Mouse (Mus musculus) forebrain, embryonic 15.5 days (tissue): ENCODE results near the gene Gm960. TPM values are rescaled to one million over a fixed set of nuclear protein-coding genes. Genes with fewer than 3 reads are reported as not detected.

Experiments
- ATAC-seq: fragments of 200-750 bp; cut with Nextera tagmentation; replicated peaks from 2 replicates; pipeline ENCODE4 v1.8.0; 2017; ENCODE audit warnings: mild to moderate bottlenecking, moderate TSS enrichment, moderate library complexity
- H3K27ac ChIP-seq: fragments of 300-500 bp; sonication (generic); replicated peaks from 2 replicates; pipeline ENCODE4 v1.5.1; 2015; ENCODE audit warnings: mild to moderate bottlenecking, inconsistent platforms
- H3K27me3 ChIP-seq: fragments of 300-500 bp; sonication (generic); 2 replicates; pipeline ENCODE4 v1.6.1; 2015; ENCODE audit warnings: inconsistent platforms
- H3K36me3 ChIP-seq: fragments of 300-500 bp; sonication (generic); 2 replicates; pipeline ENCODE4 v1.6.1; 2015; ENCODE audit warnings: mild to moderate bottlenecking, inconsistent platforms
- H3K4me1 ChIP-seq: fragments of 300-500 bp; sonication (generic); 2 replicates; pipeline ENCODE4 v1.6.1; 2015; ENCODE audit warnings: inconsistent platforms
- H3K4me2 ChIP-seq: fragments of 300-500 bp; sonication (generic); replicated peaks from 2 replicates; pipeline ENCODE4 v1.6.1; 2015; ENCODE audit warnings: mild to moderate bottlenecking, inconsistent platforms
- H3K4me3 ChIP-seq: fragments of 300-500 bp; sonication (generic); 2 replicates; pipeline ENCODE4 v1.5.1; 2015; ENCODE audit warnings: mild to moderate bottlenecking, inconsistent platforms
- H3K9ac ChIP-seq: fragments of 300-500 bp; sonication (generic); replicated peaks from 2 replicates; pipeline ENCODE4 v1.6.1; 2015; ENCODE audit warnings: mild to moderate bottlenecking, inconsistent platforms
- H3K9me3 ChIP-seq: fragments of 300-500 bp; sonication (generic); 2 replicates; pipeline ENCODE4 v1.6.1; 2016; ENCODE audit warnings: inconsistent platforms
- WGBS: fragments of 180-500 bp; shearing (Covaris S2); methylation state at CpG from one replicate; pipeline ENCODE4 v1.1.7; 2015; ENCODE audit warnings: mixed read lengths; 5-methylcytosine and 5-hydroxymethylcytosine counted together
- polyA plus RNA-seq: library from polyadenylated mRNA; unstranded; fragments of >200 nt; fragmentation: Nextera tagmentation; extraction: Ambion mirVana; gene quantifications from 2 replicates; pipeline ENCODE4 v1.2.1, GENCODE M21; 2015

The Gm960 gene
- polyA plus RNA-seq, 1 experiment from 2014 or later, result 6.6 TPM

DNA sequence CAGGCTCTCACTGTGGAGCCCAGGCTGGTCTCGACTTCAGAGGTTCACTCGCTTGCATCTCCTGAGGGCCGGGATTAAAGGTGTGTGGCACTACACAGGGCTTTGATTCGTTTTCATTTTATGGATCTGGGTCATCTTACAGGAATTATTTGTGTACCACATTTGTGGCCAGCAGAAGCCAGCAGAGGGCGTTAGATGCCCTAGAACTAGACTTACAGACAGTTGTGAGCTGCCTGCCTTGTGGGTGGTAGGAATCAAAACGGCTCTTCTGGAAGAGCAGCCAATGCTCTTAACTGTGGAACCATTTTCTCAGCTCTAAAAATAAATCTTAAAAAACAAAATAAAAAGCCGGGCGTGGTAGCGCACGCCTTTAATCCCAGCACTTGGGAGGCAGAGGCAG, 54.2 kb downstream of the Gm960 start:
- no peaks in the 10 kb centered on the region for H3K9me3 ChIP-seq
- no peaks in the 10 kb centered on the region for H3K36me3 ChIP-seq
- no peak overlapping the region for H3K4me2 ChIP-seq
- H3K4me3 ChIP-seq, result no peak overlapping the region
- H3K9ac ChIP-seq, result no peak overlapping the region
- no peaks in the 10 kb centered on the region for H3K4me1 ChIP-seq
- H3K27me3 ChIP-seq, result no peaks in the 10 kb centered on the region
- H3K27ac ChIP-seq, result no peak overlapping the region
- WGBS, result 40% methylated on average over 10 of the region's 10 CpGs
- no peak for ATAC-seq

GRCm38 (mm10) chr19:4635986-4636385, 62.5 kb downstream of the Gm960 start:
- no peak overlapping the region for H3K4me2 ChIP-seq
- ATAC-seq, result no peak
- H3K27me3 ChIP-seq, result 0 out of 2 replicates have a peak, but pooled peaks cover 4% of the 10 kb centered on the region
- no peak overlapping the region for H3K4me3 ChIP-seq
- no peaks in the 10 kb centered on the region for H3K36me3 ChIP-seq
- 76% methylated on average over 4 of the region's 4 CpGs for WGBS
- H3K9me3 ChIP-seq, result no peaks in the 10 kb centered on the region
- H3K4me1 ChIP-seq, result no peaks in the 10 kb centered on the region
- H3K27ac ChIP-seq, result no peak overlapping the region
- no peak overlapping the region for H3K9ac ChIP-seq

GRCm38 (mm10) chr19:4628819-4629218, 69.6 kb downstream of the Gm960 start:
- H3K27ac ChIP-seq, result peak overlapping the region; percentile 57
- no peaks in the 10 kb centered on the region for H3K36me3 ChIP-seq
- no peaks in the 10 kb centered on the region for H3K27me3 ChIP-seq
- H3K9ac ChIP-seq, result 0 out of 2 replicates have a peak overlapping the region, but pooled peaks have one; percentile 1
- peaks cover 40% of the 10 kb centered on the region for H3K4me1 ChIP-seq
- no peak overlapping the region for H3K4me2 ChIP-seq
- 0% methylated on average over 1 of the region's 1 CpGs for WGBS
- H3K4me3 ChIP-seq, result no peak overlapping the region
- peak; percentile 56; the same call in 1 of the 2 replicates for ATAC-seq
- no peaks in the 10 kb centered on the region for H3K9me3 ChIP-seq

- Histone ChIP-seq H3K4me3 (peak overlapping the region; percentile 91), H3K4me1 (peaks cover 43% of the 10 kb centered on the region), H3K9ac (peak overlapping the region; percentile 84), H3K9me3 (no peaks in the 10 kb centered on the region), H3K4me2 (peak overlapping the region; percentile 95), H3K27ac (peak overlapping the region; percentile 94), H3K27me3 (no peaks in the 10 kb centered on the region), H3K36me3 (peaks cover 20% of the 10 kb centered on the region; the same call in 1 of the 2 replicates)
- peak; percentile 69 for ATAC-seq
- WGBS, result 3% methylated on average over 35 of the region's 35 CpGs
These were observed 72.5 kb downstream of the Gm960 start for GRCm38 (mm10) chr19:4625829-4626535.

- peak within 1 kb of the TSS; percentile 94 for H3K27ac ChIP-seq
- H3K4me2 ChIP-seq, result peak within 1 kb of the TSS; percentile 95
- H3K9me3 ChIP-seq, result no peaks in the 10 kb centered on the region
- ATAC-seq, result peak; percentile 90
- peak within 1 kb of the TSS; percentile 91 for H3K4me3 ChIP-seq
- H3K4me1 ChIP-seq, result peaks cover 43% of the 10 kb centered on the region
- WGBS, result under 1% methylated on average over 64 of the region's 64 CpGs
- peak within 1 kb of the TSS; percentile 84 for H3K9ac ChIP-seq
- no peaks in the 10 kb centered on the region for H3K27me3 ChIP-seq
- peaks cover 20% of the 10 kb centered on the region; the same call in 1 of the 2 replicates for H3K36me3 ChIP-seq
These were observed 73.2 kb downstream of the Gm960 start, which contains the start of gene Rce1 for GRCm38 (mm10) chr19:4625179-4625828. Gene Rce1 (minus strand): TSS chr19:4625641.

DNA sequence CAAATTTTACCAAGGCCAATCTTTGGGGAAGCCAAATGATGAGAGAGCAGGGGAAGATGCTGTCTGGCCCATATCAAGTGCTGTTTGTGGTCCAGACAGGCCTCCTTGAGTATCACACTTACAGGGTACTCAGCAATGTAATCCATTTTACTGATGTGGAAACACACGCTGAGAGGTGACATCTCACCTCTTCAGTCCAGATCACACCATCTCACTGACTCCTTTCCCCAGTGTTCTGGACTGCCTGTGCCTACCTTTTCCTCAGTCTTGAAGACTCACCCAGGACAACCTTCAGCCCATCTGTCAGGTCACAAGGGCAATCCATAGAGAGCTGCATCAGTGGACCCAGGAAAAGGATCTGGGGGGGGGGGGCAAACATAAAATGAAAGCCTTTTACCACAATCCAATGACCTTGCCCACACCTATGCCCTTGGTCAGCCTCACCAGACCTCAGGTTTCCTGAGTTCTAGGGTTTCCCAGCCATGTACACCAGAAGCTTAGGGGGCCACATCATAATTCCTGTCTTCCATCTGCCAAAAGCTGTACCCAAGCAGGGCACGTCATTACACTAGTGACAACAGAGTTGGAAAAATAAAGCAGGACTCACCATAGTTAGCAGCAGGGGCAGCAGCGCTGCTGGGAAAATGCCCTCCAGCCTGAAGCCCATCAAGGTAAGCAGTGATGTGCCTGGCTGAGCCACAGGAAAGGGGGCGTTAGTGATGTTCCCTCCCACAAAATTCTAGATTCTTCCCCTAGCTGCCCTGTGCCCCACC, 73.9 kb downstream of the Gm960 start:
- no peaks in the 10 kb centered on the region for H3K27me3 ChIP-seq
- H3K4me3 ChIP-seq, result peak overlapping the region; percentile 91
- peak overlapping the region; percentile 94 for H3K27ac ChIP-seq
- peak overlapping the region; percentile 79 for H3K4me2 ChIP-seq
- no peak; the same call in 1 of the 2 replicates for ATAC-seq
- 28% methylated on average over 4 of the region's 4 CpGs for WGBS
- H3K9ac ChIP-seq, result peak overlapping the region; percentile 84
- no peaks in the 10 kb centered on the region for H3K9me3 ChIP-seq
- H3K4me1 ChIP-seq, result peaks cover 43% of the 10 kb centered on the region
- H3K36me3 ChIP-seq, result peaks cover 20% of the 10 kb centered on the region; the same call in 1 of the 2 replicates

DNA sequence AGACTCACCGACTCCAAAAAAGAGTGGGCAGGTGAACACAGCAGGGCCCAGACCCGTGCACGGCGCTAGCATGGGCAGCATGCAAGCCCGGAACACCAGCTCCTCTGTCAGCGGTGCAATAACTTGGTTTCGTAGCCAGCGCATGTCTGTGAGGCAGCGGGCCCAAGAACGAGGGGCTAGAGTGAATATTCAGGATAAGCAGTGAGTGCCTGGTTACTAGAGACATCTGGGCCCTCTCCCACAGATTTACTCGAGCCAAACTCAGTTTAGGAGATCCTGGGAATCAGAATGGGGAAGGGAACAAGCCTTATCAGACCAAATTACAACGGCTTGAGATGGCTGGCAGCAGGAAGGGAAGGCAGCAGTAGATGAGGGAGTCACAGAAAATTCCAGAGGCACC, 74.5 kb downstream of the Gm960 start:
- no peak for ATAC-seq
- 93% methylated on average over 12 of the region's 12 CpGs for WGBS
- Histone ChIP-seq H3K27ac (no peak overlapping the region), H3K9me3 (no peaks in the 10 kb centered on the region), H3K36me3 (peaks cover 20% of the 10 kb centered on the region; the same call in 1 of the 2 replicates), H3K4me1 (peaks cover 40% of the 10 kb centered on the region), H3K4me3 (0 out of 2 replicates have a peak overlapping the region, but pooled peaks have one; percentile 91), H3K9ac (no peak overlapping the region), H3K27me3 (no peaks in the 10 kb centered on the region), H3K4me2 (no peak overlapping the region)

DNA sequence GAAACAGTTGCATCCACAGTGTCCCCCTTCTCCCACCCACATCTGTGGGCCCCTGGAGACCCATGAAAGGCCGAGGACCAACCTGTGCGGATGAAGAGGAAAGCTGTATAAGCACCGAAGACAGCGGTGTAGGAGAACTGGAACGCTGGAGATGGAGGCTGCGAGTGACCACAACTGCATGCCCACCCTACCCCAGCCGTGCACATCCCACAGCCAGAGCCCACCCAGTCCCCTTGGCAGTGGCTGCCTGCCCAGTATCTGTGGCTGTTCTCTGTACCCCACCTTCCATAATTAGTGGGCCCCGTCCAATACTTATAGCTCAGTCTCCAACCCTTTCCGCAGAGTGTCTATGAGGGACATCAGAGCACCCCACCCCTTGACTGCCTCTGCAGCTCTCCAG, 75.0 kb downstream of the Gm960 start:
- Histone ChIP-seq H3K9ac (no peak overlapping the region), H3K27ac (no peak overlapping the region), H3K4me1 (peaks cover 36% of the 10 kb centered on the region), H3K27me3 (no peaks in the 10 kb centered on the region), H3K4me3 (no peak overlapping the region), H3K36me3 (peaks cover 20% of the 10 kb centered on the region; the same call in 1 of the 2 replicates), H3K4me2 (no peak overlapping the region), H3K9me3 (no peaks in the 10 kb centered on the region)
- 95% methylated on average over 9 of the region's 9 CpGs for WGBS
- ATAC-seq, result no peak

GRCm38 (mm10) chr19:4622780-4623179, 75.7 kb downstream of the Gm960 start:
- Histone ChIP-seq H3K4me3 (no peak overlapping the region), H3K9ac (no peak overlapping the region), H3K4me1 (peaks cover 30% of the 10 kb centered on the region), H3K27me3 (no peaks in the 10 kb centered on the region), H3K36me3 (peaks cover 20% of the 10 kb centered on the region; the same call in 1 of the 2 replicates), H3K4me2 (no peak overlapping the region), H3K27ac (no peak overlapping the region), H3K9me3 (no peaks in the 10 kb centered on the region)
- no peak for ATAC-seq
- WGBS, result 66% methylated on average over 5 of the region's 5 CpGs

DNA sequence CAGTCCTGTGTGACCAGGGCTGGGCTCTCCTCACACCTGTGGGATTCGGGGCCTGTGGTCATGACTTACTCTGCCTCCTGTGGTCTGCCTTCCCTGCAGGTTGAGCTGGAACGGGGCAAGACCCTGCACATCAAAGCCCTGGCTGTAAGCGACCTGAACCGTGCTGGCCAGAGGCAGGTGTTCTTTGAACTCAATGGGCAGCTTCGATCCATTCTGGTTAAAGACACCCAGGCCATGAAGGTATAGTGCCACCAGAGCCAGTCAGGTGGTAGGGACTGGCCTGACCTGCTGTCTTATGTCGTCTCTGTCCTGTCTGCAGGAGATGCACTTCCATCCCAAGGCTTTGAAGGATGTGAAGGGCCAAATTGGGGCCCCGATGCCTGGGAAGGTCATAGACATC, 77.7 kb downstream of the Gm960 start:
- H3K4me3 ChIP-seq, result no peak overlapping the region
- H3K27ac ChIP-seq, result no peak overlapping the region
- H3K9me3 ChIP-seq, result no peaks in the 10 kb centered on the region
- H3K4me2 ChIP-seq, result no peak overlapping the region
- peaks cover 20% of the 10 kb centered on the region; the same call in 1 of the 2 replicates for H3K36me3 ChIP-seq
- H3K27me3 ChIP-seq, result no peaks in the 10 kb centered on the region
- WGBS, result 89% methylated on average over 7 of the region's 7 CpGs
- no peak overlapping the region for H3K9ac ChIP-seq
- no peak for ATAC-seq
- peaks cover 23% of the 10 kb centered on the region for H3K4me1 ChIP-seq

- 78% methylated on average over 10 of the region's 10 CpGs for WGBS
- H3K27ac ChIP-seq, result no peak overlapping the region
- H3K4me2 ChIP-seq, result no peak overlapping the region
- no peak overlapping the region for H3K9ac ChIP-seq
- H3K4me1 ChIP-seq, result peaks cover 20% of the 10 kb centered on the region
- ATAC-seq, result no peak
- H3K4me3 ChIP-seq, result no peak overlapping the region
- peaks cover 20% of the 10 kb centered on the region; the same call in 1 of the 2 replicates for H3K36me3 ChIP-seq
- no peaks in the 10 kb centered on the region for H3K9me3 ChIP-seq
- H3K27me3 ChIP-seq, result no peaks in the 10 kb centered on the region
These were observed 79.0 kb downstream of the Gm960 start for GRCm38 (mm10) chr19:4619461-4619860.

DNA sequence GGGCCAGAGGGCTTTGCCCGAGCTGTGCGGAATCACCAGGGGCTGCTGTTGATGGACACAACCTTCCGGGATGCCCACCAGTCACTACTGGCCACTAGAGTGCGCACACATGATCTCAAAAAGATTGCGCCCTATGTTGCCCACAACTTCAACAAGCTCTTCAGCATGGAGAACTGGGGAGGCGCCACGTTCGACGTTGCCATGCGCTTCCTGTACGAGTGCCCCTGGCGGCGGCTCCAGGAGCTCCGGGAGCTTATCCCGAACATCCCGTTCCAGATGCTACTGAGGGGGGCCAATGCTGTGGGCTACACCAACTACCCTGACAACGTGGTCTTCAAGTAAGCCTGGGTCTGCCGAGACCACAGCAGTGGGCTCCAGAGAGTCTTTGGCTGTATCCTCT, 80.3 kb downstream of the Gm960 start:
- Histone ChIP-seq H3K27ac (no peak overlapping the region), H3K4me2 (no peak overlapping the region), H3K9ac (no peak overlapping the region), H3K36me3 (peaks cover 20% of the 10 kb centered on the region), H3K27me3 (no peaks in the 10 kb centered on the region), H3K4me3 (no peak overlapping the region), H3K9me3 (no peaks in the 10 kb centered on the region), H3K4me1 (peaks cover 24% of the 10 kb centered on the region)
- ATAC-seq, result no peak
- 25% methylated on average over 18 of the region's 18 CpGs for WGBS
